Mouse (Mus musculus): Measurements from ENCODE around the gene Ccdc34. TPM values are rescaled to one million over a fixed set of nuclear protein-coding genes. Genes with fewer than 3 reads are reported as not detected.

The Ccdc34 gene
- polyA plus RNA-seq, 1 experiment from 2014 or later = 55.8 TPM

- ATAC-seq (ENCODE audit: low FRiP score, low read depth) = no peak
- H3K4me1 ChIP-seq = no peaks in the 10 kb centered on the region
- no peaks in the 10 kb centered on the region for H3K9me3 ChIP-seq
- H3K9ac ChIP-seq (replicated peaks) = no peak overlapping the region
- H3K4me3 ChIP-seq = no peak overlapping the region
- H3K36me3 ChIP-seq = 0 out of 2 replicates have a peak, but pooled peaks cover 5% of the 10 kb centered on the region
- H3K4me2 ChIP-seq (replicated peaks) = no peak overlapping the region
- H3K27ac ChIP-seq (replicated peaks) = no peak overlapping the region
- WGBS = 61% methylated on average over 5 of the region's 5 CpGs
- H3K27me3 ChIP-seq = no peaks in the 10 kb centered on the region
Observed at GRCm38 (mm10) chr2:110042861-110043760, 25.5 kb downstream of the Ccdc34 start.

GRCm38 (mm10) chr2:110058424-110058823 is 40.8 kb downstream of the Ccdc34 start:
- no peaks in the 10 kb centered on the region for H3K4me1 ChIP-seq
- no peak for ATAC-seq (ENCODE audit: low FRiP score, low read depth)

GRCm38 (mm10) chr2:110063131-110063530 is 45.5 kb downstream of the Ccdc34 start:
- Histone ChIP-seq H3K9ac (replicated peaks) (no peak overlapping the region), H3K27ac (replicated peaks) (no peak overlapping the region), H3K36me3 (no peaks in the 10 kb centered on the region), H3K4me2 (replicated peaks) (no peak overlapping the region), H3K27me3 (no peaks in the 10 kb centered on the region), H3K9me3 (no peaks in the 10 kb centered on the region), H3K4me3 (no peak overlapping the region), H3K4me1 (no peaks in the 10 kb centered on the region)
- 85% methylated on average over 1 of the region's 1 CpGs for WGBS
- ATAC-seq (ENCODE audit: low FRiP score, low read depth) = no peak

More at GRCm38 (mm10) chr2:110058424-110058823, 40.8 kb downstream of the Ccdc34 start:
- Histone ChIP-seq H3K27ac (replicated peaks) (no peak overlapping the region), H3K4me3 (no peak overlapping the region), H3K9ac (replicated peaks) (no peak overlapping the region), H3K9me3 (no peaks in the 10 kb centered on the region), H3K36me3 (no peaks in the 10 kb centered on the region), H3K27me3 (no peaks in the 10 kb centered on the region), H3K4me2 (replicated peaks) (no peak overlapping the region)
- WGBS = 33% methylated on average over 4 of the region's 4 CpGs

- Histone ChIP-seq H3K27ac (replicated peaks) (no peak overlapping the region), H3K4me2 (replicated peaks) (no peak overlapping the region), H3K9me3 (no peaks in the 10 kb centered on the region), H3K36me3 (no peaks in the 10 kb centered on the region), H3K27me3 (no peaks in the 10 kb centered on the region), H3K4me3 (no peak overlapping the region), H3K4me1 (no peaks in the 10 kb centered on the region), H3K9ac (replicated peaks) (no peak overlapping the region)
- no peak for ATAC-seq (ENCODE audit: low FRiP score, low read depth)
Observed at GRCm38 (mm10) chr2:110068916-110069315, 51.3 kb downstream of the Ccdc34 start.

GRCm38 (mm10) chr2:110073023-110073422 is 55.4 kb downstream of the Ccdc34 start:
- no peaks in the 10 kb centered on the region for H3K9me3 ChIP-seq
- H3K4me3 ChIP-seq = no peak overlapping the region
- no peak overlapping the region for H3K27ac ChIP-seq (replicated peaks)
- H3K36me3 ChIP-seq = no peaks in the 10 kb centered on the region
- ATAC-seq (ENCODE audit: low FRiP score, low read depth) = no peak
- no peak overlapping the region for H3K9ac ChIP-seq (replicated peaks)
- WGBS = 85% methylated on average over 6 of the region's 6 CpGs
- no peak overlapping the region for H3K4me2 ChIP-seq (replicated peaks)
- no peaks in the 10 kb centered on the region for H3K4me1 ChIP-seq
- no peaks in the 10 kb centered on the region for H3K27me3 ChIP-seq

GRCm38 (mm10) chr2:110074646-110075452 is 57.2 kb downstream of the Ccdc34 start:
- H3K36me3 ChIP-seq = no peaks in the 10 kb centered on the region
- no peak overlapping the region for H3K9ac ChIP-seq (replicated peaks)
- no peaks in the 10 kb centered on the region for H3K27me3 ChIP-seq
- H3K27ac ChIP-seq (replicated peaks) = no peak overlapping the region
- no peaks in the 10 kb centered on the region for H3K4me1 ChIP-seq
- no peak overlapping the region for H3K4me2 ChIP-seq (replicated peaks)
- H3K4me3 ChIP-seq = no peak overlapping the region
- no peaks in the 10 kb centered on the region for H3K9me3 ChIP-seq
- no peak for ATAC-seq (ENCODE audit: low FRiP score, low read depth)
- WGBS = 91% methylated on average over 6 of the region's 6 CpGs

GRCm38 (mm10) chr2:110077240-110077639 is 59.6 kb downstream of the Ccdc34 start:
- no peaks in the 10 kb centered on the region for H3K9me3 ChIP-seq
- no peaks in the 10 kb centered on the region for H3K36me3 ChIP-seq
- H3K4me2 ChIP-seq (replicated peaks) = no peak overlapping the region
- H3K4me1 ChIP-seq = no peaks in the 10 kb centered on the region
- no peak for ATAC-seq (ENCODE audit: low FRiP score, low read depth)
- WGBS = 81% methylated on average over 2 of the region's 2 CpGs
- no peaks in the 10 kb centered on the region for H3K27me3 ChIP-seq
- H3K27ac ChIP-seq (replicated peaks) = no peak overlapping the region
- no peak overlapping the region for H3K4me3 ChIP-seq
- H3K9ac ChIP-seq (replicated peaks) = no peak overlapping the region

GRCm38 (mm10) chr2:110077655-110078054 is 60.0 kb downstream of the Ccdc34 start:
- ATAC-seq (ENCODE audit: low FRiP score, low read depth) = no peak
- no peak overlapping the region for H3K4me3 ChIP-seq
- no peaks in the 10 kb centered on the region for H3K9me3 ChIP-seq
- no peaks in the 10 kb centered on the region for H3K27me3 ChIP-seq
- H3K9ac ChIP-seq (replicated peaks) = no peak overlapping the region
- H3K36me3 ChIP-seq = no peaks in the 10 kb centered on the region
- no peak overlapping the region for H3K4me2 ChIP-seq (replicated peaks)
- 88% methylated on average over 2 of the region's 2 CpGs for WGBS
- no peak overlapping the region for H3K27ac ChIP-seq (replicated peaks)
- H3K4me1 ChIP-seq = no peaks in the 10 kb centered on the region

- ATAC-seq (ENCODE audit: low FRiP score, low read depth) = no peak
- H3K4me3 ChIP-seq = no peak overlapping the region
- no peak overlapping the region for H3K4me2 ChIP-seq (replicated peaks)
- no peak overlapping the region for H3K9ac ChIP-seq (replicated peaks)
- no peak overlapping the region for H3K27ac ChIP-seq (replicated peaks)
- no peaks in the 10 kb centered on the region for H3K9me3 ChIP-seq
- no peaks in the 10 kb centered on the region for H3K27me3 ChIP-seq
- H3K4me1 ChIP-seq = no peaks in the 10 kb centered on the region
- WGBS = 76% methylated on average over 6 of the region's 6 CpGs
- H3K36me3 ChIP-seq = no peaks in the 10 kb centered on the region
Observed at GRCm38 (mm10) chr2:110080532-110080931, 62.9 kb downstream of the Ccdc34 start.

- ATAC-seq (ENCODE audit: low FRiP score, low read depth) = no peak
- WGBS = 89% methylated on average over 2 of the region's 2 CpGs
- H3K4me2 ChIP-seq (replicated peaks) = no peak overlapping the region
- no peak overlapping the region for H3K9ac ChIP-seq (replicated peaks)
- no peak overlapping the region for H3K27ac ChIP-seq (replicated peaks)
- no peaks in the 10 kb centered on the region for H3K27me3 ChIP-seq
- H3K9me3 ChIP-seq = no peaks in the 10 kb centered on the region
- no peaks in the 10 kb centered on the region for H3K36me3 ChIP-seq
- H3K4me1 ChIP-seq = no peaks in the 10 kb centered on the region
- no peak overlapping the region for H3K4me3 ChIP-seq
Observed at GRCm38 (mm10) chr2:110082975-110083374, 65.4 kb downstream of the Ccdc34 start.

- H3K4me3 ChIP-seq = no peak overlapping the region
- no peaks in the 10 kb centered on the region for H3K36me3 ChIP-seq
- H3K9ac ChIP-seq (replicated peaks) = no peak overlapping the region
- ATAC-seq (ENCODE audit: low FRiP score, low read depth) = no peak
- no peaks in the 10 kb centered on the region for H3K9me3 ChIP-seq
- H3K4me1 ChIP-seq = no peaks in the 10 kb centered on the region
- H3K27ac ChIP-seq (replicated peaks) = no peak overlapping the region
- 70% methylated on average over 3 of the region's 3 CpGs for WGBS
- no peaks in the 10 kb centered on the region for H3K27me3 ChIP-seq
- H3K4me2 ChIP-seq (replicated peaks) = no peak overlapping the region
Observed at GRCm38 (mm10) chr2:110085701-110086143, 68.1 kb downstream of the Ccdc34 start.

GRCm38 (mm10) chr2:110114133-110114532 is 96.5 kb downstream of the Ccdc34 start:
- Histone ChIP-seq H3K9ac (replicated peaks) (no peak overlapping the region), H3K27ac (replicated peaks) (no peak overlapping the region)

More at GRCm38 (mm10) chr2:110114133-110114532, 96.5 kb downstream of the Ccdc34 start:
- no peaks in the 10 kb centered on the region for H3K27me3 ChIP-seq
- 88% methylated on average over 3 of the region's 3 CpGs for WGBS
- H3K4me3 ChIP-seq = no peak overlapping the region
- ATAC-seq (ENCODE audit: low FRiP score, low read depth) = no peak
- H3K36me3 ChIP-seq = no peaks in the 10 kb centered on the region
- H3K9me3 ChIP-seq = no peaks in the 10 kb centered on the region
- H3K4me1 ChIP-seq = no peaks in the 10 kb centered on the region
- no peak overlapping the region for H3K4me2 ChIP-seq (replicated peaks)

Measured in midbrain, embryonic 12.5 days (tissue).